Mouse (Mus musculus): Measurements from ENCODE around the gene Gm12355. TPM values are rescaled to one million over a fixed set of nuclear protein-coding genes. Genes with fewer than 3 reads are reported as not detected.

Gm12355 gene
- total and polyA plus RNA-seq, 2 experiments from 2014 or later: 0.29 to 0.68 TPM

GRCm38 (mm10) chr11:98603953-98604352 is 21.5 kb downstream of the Gm12355 start:
- Histone ChIP-seq H3K9ac (no peak overlapping the region), H3K9me3 (ENCODE audit: low read length) (no peaks in the 10 kb centered on the region), H3K4me1 (ENCODE audit: insufficient read depth) (no peaks in the 10 kb centered on the region), H3K4me2 (ENCODE audit: low read depth) (no peak overlapping the region), H3K36me3 (ENCODE audit: insufficient read depth) (no peaks in the 10 kb centered on the region), H3K27me3 (ENCODE audit: insufficient read depth, low read length) (no peaks in the 10 kb centered on the region; the same call in 1 of the 2 replicates), H3K4me3 (ENCODE audit: low read depth, low read length) (no peak overlapping the region), H3K27ac (ENCODE audit: low read depth, low read length) (no peak overlapping the region)
- ATAC-seq (no peak), DNase-seq (no peak)
- 89% methylated on average over 2 of the region's 2 CpGs for WGBS
- TF ChIP-seq CTCF (IDR thresholded peaks at IDR 0.05; ENCODE audit: low read depth): no peak

- no peaks in the 10 kb centered on the region for H3K36me3 ChIP-seq (ENCODE audit: insufficient read depth)
- no peak overlapping the region for H3K9ac ChIP-seq
- H3K27ac ChIP-seq (ENCODE audit: low read depth, low read length): no peak overlapping the region
- no peak overlapping the region for H3K4me3 ChIP-seq (ENCODE audit: low read depth, low read length)
- H3K27me3 ChIP-seq (ENCODE audit: insufficient read depth, low read length): no peaks in the 10 kb centered on the region; the same call in 1 of the 2 replicates
- DNase-seq (no peak), ATAC-seq (no peak)
- no peak for TF ChIP-seq CTCF (IDR thresholded peaks at IDR 0.05; ENCODE audit: low read depth)
- no peaks in the 10 kb centered on the region for H3K9me3 ChIP-seq (ENCODE audit: low read length)
- H3K4me2 ChIP-seq (ENCODE audit: low read depth): peak overlapping the region; percentile 39
- 2% methylated on average over 20 of the region's 20 CpGs for WGBS
- no peaks in the 10 kb centered on the region for H3K4me1 ChIP-seq (ENCODE audit: insufficient read depth)
These were observed 23.3 kb downstream of the Gm12355 start for GRCm38 (mm10) chr11:98602090-98602690.

DNA sequence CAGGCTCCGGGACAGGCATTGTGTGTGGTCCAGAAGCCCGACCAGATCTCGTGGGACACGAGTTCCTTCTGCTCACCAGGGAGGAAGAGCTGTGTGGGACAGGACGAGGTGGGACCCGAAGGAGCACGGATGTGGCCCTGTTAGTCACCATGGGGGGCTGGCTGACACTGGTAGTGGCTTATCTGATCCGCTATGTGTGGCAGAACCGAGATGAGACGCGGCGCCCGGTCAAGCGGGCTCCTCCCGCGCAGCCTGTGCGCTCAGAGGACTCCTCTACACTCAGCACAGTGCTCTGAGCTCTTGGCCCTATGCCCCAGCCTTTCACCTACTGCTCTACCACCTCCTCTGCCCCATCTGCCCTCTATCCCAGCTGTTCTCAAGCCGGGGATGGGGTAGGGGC is 26.2 kb downstream of the Gm12355 start:
- Histone ChIP-seq H3K4me2 (ENCODE audit: low read depth) (peak overlapping the region; percentile 26), H3K9me3 (ENCODE audit: low read length) (no peaks in the 10 kb centered on the region), H3K27ac (ENCODE audit: low read depth, low read length) (no peak overlapping the region), H3K4me3 (ENCODE audit: low read depth, low read length) (no peak overlapping the region), H3K4me1 (ENCODE audit: insufficient read depth) (no peaks in the 10 kb centered on the region), H3K36me3 (ENCODE audit: insufficient read depth) (no peaks in the 10 kb centered on the region), H3K9ac (no peak overlapping the region), H3K27me3 (ENCODE audit: insufficient read depth, low read length) (no peaks in the 10 kb centered on the region; the same call in 1 of the 2 replicates)
- WGBS: 38% methylated on average over 18 of the region's 18 CpGs
- TF ChIP-seq CTCF (IDR thresholded peaks at IDR 0.05; ENCODE audit: low read depth): no peak
- ATAC-seq (no peak), DNase-seq (no peak)

DNA sequence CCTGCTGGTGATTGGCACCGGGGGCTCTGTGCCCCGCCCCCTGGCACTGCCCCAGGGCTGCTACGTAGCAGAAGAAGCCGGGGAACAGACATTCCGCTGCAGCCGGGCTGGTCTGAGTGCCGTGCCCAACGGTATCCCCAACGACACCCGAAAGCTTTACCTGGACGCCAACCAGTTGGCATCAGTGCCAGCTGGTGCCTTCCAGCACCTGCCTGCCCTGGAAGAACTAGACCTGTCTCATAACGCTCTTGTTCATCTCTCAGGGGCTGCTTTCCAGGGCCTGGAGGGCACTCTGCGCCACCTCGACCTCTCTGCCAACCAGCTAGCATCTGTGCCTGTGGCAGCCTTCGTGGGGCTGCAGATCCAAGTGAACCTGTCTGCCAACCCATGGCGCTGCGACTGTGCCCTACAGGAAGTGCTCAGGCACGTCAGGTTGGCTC is 26.6 kb downstream of the Gm12355 start:
- ATAC-seq: peak; percentile 61
- 44% methylated on average over 18 of the region's 18 CpGs for WGBS
- H3K36me3 ChIP-seq (ENCODE audit: insufficient read depth): no peaks in the 10 kb centered on the region
- H3K4me2 ChIP-seq (ENCODE audit: low read depth): peak overlapping the region; percentile 26
- no peak for TF ChIP-seq CTCF (IDR thresholded peaks at IDR 0.05; ENCODE audit: low read depth)
- H3K27me3 ChIP-seq (ENCODE audit: insufficient read depth, low read length): no peaks in the 10 kb centered on the region; the same call in 1 of the 2 replicates
- peak; percentile 35 for DNase-seq
- H3K4me1 ChIP-seq (ENCODE audit: insufficient read depth): no peaks in the 10 kb centered on the region
- no peak overlapping the region for H3K27ac ChIP-seq (ENCODE audit: low read depth, low read length)
- no peak overlapping the region for H3K4me3 ChIP-seq (ENCODE audit: low read depth, low read length)
- H3K9me3 ChIP-seq (ENCODE audit: low read length): no peaks in the 10 kb centered on the region
- H3K9ac ChIP-seq: no peak overlapping the region

DNA sequence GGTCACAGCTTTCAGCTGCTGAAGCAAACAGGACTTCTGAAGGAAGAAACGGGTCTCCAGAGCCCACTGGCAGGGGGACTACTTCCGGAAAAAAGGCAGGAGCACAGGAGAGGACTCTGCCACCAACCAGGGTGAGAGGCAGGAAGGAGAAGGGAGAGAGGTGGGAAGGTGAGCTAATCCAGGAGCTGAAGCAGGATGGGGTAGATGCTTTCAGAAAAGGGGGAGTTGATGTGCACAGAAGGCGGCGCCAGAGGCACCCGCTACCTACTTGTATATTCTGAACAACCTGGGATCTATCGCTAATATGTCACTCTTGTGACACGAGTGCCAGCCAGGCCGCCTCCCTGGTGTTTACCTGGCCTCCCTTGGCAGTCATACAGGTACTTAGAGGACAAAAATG is 27.5 kb downstream of the Gm12355 start, which contains the start of gene Lrrc3c:
Gene Lrrc3c (plus strand): TSS at position 301 of the 400 bp plus-strand sequence.
- ATAC-seq (no peak), DNase-seq (no peak)
- no peak within 1 kb of the TSS for H3K9ac ChIP-seq
- H3K9me3 ChIP-seq (ENCODE audit: low read length): no peaks in the 10 kb centered on the region
- peak within 1 kb of the TSS; percentile 26 for H3K4me2 ChIP-seq (ENCODE audit: low read depth)
- H3K27me3 ChIP-seq (ENCODE audit: insufficient read depth, low read length): no peaks in the 10 kb centered on the region; the same call in 1 of the 2 replicates
- no peaks in the 10 kb centered on the region for H3K4me1 ChIP-seq (ENCODE audit: insufficient read depth)
- WGBS: 91% methylated on average over 8 of the region's 8 CpGs
- H3K36me3 ChIP-seq (ENCODE audit: insufficient read depth): no peaks in the 10 kb centered on the region
- H3K4me3 ChIP-seq (ENCODE audit: low read depth, low read length): no peak within 1 kb of the TSS
- TF ChIP-seq CTCF (IDR thresholded peaks at IDR 0.05; ENCODE audit: low read depth): no peak
- H3K27ac ChIP-seq (ENCODE audit: low read depth, low read length): no peak within 1 kb of the TSS

DNA sequence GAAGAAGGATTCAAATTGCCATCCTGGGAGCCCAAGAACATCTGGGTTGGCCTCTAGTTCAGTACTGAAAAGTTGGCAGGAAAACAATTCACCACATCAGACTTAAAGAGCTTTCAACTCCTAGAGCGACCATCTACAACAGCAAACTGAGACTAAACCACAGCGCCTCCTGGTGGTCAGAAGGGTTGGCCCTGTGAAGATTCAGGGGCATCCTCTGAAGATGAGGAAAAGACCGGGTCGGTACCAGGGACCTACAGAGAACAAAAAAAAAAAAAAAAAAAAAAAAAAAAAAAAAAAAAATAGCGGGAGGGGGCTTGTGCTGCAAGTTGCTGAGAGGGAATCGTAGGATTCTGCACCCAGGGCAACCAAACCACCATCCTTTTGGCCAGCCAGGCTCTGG is 28.1 kb downstream of the Gm12355 start:
- H3K4me1 ChIP-seq (ENCODE audit: insufficient read depth): no peaks in the 10 kb centered on the region
- H3K9me3 ChIP-seq (ENCODE audit: low read length): no peaks in the 10 kb centered on the region
- TF ChIP-seq CTCF (IDR thresholded peaks at IDR 0.05; ENCODE audit: low read depth): peak; percentile 66
- ATAC-seq (no peak), DNase-seq (peak; percentile 26)
- no peak overlapping the region for H3K4me2 ChIP-seq (ENCODE audit: low read depth)
- no peak overlapping the region for H3K9ac ChIP-seq
- WGBS: 41% methylated on average over 6 of the region's 6 CpGs
- H3K36me3 ChIP-seq (ENCODE audit: insufficient read depth): no peaks in the 10 kb centered on the region
- H3K4me3 ChIP-seq (ENCODE audit: low read depth, low read length): no peak overlapping the region
- no peak overlapping the region for H3K27ac ChIP-seq (ENCODE audit: low read depth, low read length)
- no peaks in the 10 kb centered on the region; the same call in 1 of the 2 replicates for H3K27me3 ChIP-seq (ENCODE audit: insufficient read depth, low read length)

- DNase-seq (no peak), ATAC-seq (no peak)
- 84% methylated on average over 3 of the region's 3 CpGs for WGBS
- Histone ChIP-seq H3K9me3 (ENCODE audit: low read length) (no peaks in the 10 kb centered on the region), H3K27me3 (ENCODE audit: insufficient read depth, low read length) (no peaks in the 10 kb centered on the region; the same call in 1 of the 2 replicates), H3K4me1 (ENCODE audit: insufficient read depth) (no peaks in the 10 kb centered on the region), H3K4me2 (ENCODE audit: low read depth) (no peak overlapping the region), H3K9ac (no peak overlapping the region), H3K36me3 (ENCODE audit: insufficient read depth) (no peaks in the 10 kb centered on the region), H3K27ac (ENCODE audit: low read depth, low read length) (no peak overlapping the region), H3K4me3 (ENCODE audit: low read depth, low read length) (no peak overlapping the region)
- TF ChIP-seq CTCF (IDR thresholded peaks at IDR 0.05; ENCODE audit: low read depth): no peak
These were observed 29.5 kb downstream of the Gm12355 start for GRCm38 (mm10) chr11:98595955-98596354.

All from forebrain, postnatal 0 days (tissue).